Mouse (Mus musculus) liver, postnatal 0 days (tissue): Measurements from ENCODE around the gene Wbp1l. TPM values are rescaled to one million over a fixed set of nuclear protein-coding genes. Genes with fewer than 3 reads are reported as not detected.

Experiments used
- ATAC-seq: fragments of 200-750 bp; cut with Nextera tagmentation; 2 replicates; pipeline ENCODE4 v1.8.0; 2017; ENCODE audit warnings: mild to moderate bottlenecking, moderate library complexity
- DNase-seq: peaks from one replicate; pipeline ENCODE4 v3.0.0-alpha.2; 2016
- H3K27ac ChIP-seq: fragments of 300-500 bp; sonication (generic); 2 replicates; pipeline ENCODE4 v1.5.1; 2014; ENCODE audit warnings: antibody characterized with exemption, moderate library complexity, mild to moderate bottlenecking, low read depth
- H3K27me3 ChIP-seq: fragments of 300-500 bp; sonication (generic); 2 replicates; pipeline ENCODE4 v1.6.1; 2014; ENCODE audit warnings: low read length, control low read depth, mixed read lengths; ENCODE audit not compliant: insufficient read depth
- H3K36me3 ChIP-seq: fragments of 300-500 bp; sonication (generic); replicated peaks from 2 replicates; pipeline ENCODE4 v1.6.1; 2014; ENCODE audit warnings: mild to moderate bottlenecking, control low read depth, low read length, moderate library complexity, mixed read lengths; ENCODE audit not compliant: insufficient read depth
- H3K4me1 ChIP-seq: fragments of 300-500 bp; sonication (generic); 2 replicates; pipeline ENCODE4 v1.6.1; 2014; ENCODE audit warnings: antibody characterized with exemption, mild to moderate bottlenecking, control low read depth; ENCODE audit not compliant: insufficient read depth
- H3K4me2 ChIP-seq: fragments of 300-500 bp; sonication (generic); 2 replicates; pipeline ENCODE4 v1.6.1; 2014; ENCODE audit warnings: low read depth, mild to moderate bottlenecking, low read length, moderate library complexity, mixed read lengths
- H3K4me3 ChIP-seq: fragments of 300-500 bp; sonication (generic); 2 replicates; pipeline ENCODE4 v1.5.1; 2014; ENCODE audit warnings: low read depth, low read length
- H3K9ac ChIP-seq: fragments of 300-500 bp; sonication (generic); replicated peaks from 2 replicates; pipeline ENCODE4 v1.6.1; 2014; ENCODE audit warnings: mild to moderate bottlenecking, moderate library complexity
- H3K9me3 ChIP-seq: fragments of 300-500 bp; sonication (generic); 2 replicates; pipeline ENCODE4 v1.6.1; 2016; ENCODE audit warnings: mild to moderate bottlenecking, control low read depth, low read length, mixed read lengths
- CTCF ChIP-seq: sonication (generic); IDR thresholded peaks from 2 replicates; pipeline ENCODE4 v1.5.1; 2016; ENCODE audit warnings: antibody characterized with exemption, low read depth
- EP300 ChIP-seq: IDR thresholded peaks from 2 replicates; pipeline ENCODE4 v1.6.1; 2016; ENCODE audit warnings: antibody characterized with exemption, low read depth, mild to moderate bottlenecking
- WGBS: fragments of 180-500 bp; shearing (Covaris S2); extraction: QIAGEN DNeasy Blood & Tissue Kit; methylation state at CpG from one replicate; pipeline ENCODE4 v1.1.7; 2014; ENCODE audit not compliant: insufficient replicate concordance; 5-methylcytosine and 5-hydroxymethylcytosine counted together
- polyA plus RNA-seq: library from polyadenylated mRNA; unstranded; fragments of >200 nt; fragmentation: Nextera tagmentation; extraction: Ambion mirVana; gene quantifications from 2 replicates; pipeline ENCODE4 v1.2.1, GENCODE M21; 2015

Gene Wbp1l
- polyA plus RNA-seq, 1 experiment from 2014 or later, result 48.8 TPM

- Histone ChIP-seq H3K9me3 (no peaks in the 10 kb centered on the region), H3K27ac (peak overlapping the region; percentile 49), H3K27me3 (no peaks in the 10 kb centered on the region), H3K4me1 (peaks cover 13% of the 10 kb centered on the region; the same call in 1 of the 2 replicates), H3K4me3 (peak overlapping the region; percentile 70), H3K9ac (peak overlapping the region; percentile 66), H3K36me3 (no peaks in the 10 kb centered on the region), H3K4me2 (peak overlapping the region; percentile 98)
- 0% methylated on average over 17 of the region's 17 CpGs for WGBS
- DNase-seq, result no peak
- TF ChIP-seq EP300 (no peak), CTCF (no peak)
- ATAC-seq, result peak; percentile 6
Measured at GRCm38 (mm10) chr19:46572548-46572947, 26.3 kb upstream of the Wbp1l start.

DNA sequence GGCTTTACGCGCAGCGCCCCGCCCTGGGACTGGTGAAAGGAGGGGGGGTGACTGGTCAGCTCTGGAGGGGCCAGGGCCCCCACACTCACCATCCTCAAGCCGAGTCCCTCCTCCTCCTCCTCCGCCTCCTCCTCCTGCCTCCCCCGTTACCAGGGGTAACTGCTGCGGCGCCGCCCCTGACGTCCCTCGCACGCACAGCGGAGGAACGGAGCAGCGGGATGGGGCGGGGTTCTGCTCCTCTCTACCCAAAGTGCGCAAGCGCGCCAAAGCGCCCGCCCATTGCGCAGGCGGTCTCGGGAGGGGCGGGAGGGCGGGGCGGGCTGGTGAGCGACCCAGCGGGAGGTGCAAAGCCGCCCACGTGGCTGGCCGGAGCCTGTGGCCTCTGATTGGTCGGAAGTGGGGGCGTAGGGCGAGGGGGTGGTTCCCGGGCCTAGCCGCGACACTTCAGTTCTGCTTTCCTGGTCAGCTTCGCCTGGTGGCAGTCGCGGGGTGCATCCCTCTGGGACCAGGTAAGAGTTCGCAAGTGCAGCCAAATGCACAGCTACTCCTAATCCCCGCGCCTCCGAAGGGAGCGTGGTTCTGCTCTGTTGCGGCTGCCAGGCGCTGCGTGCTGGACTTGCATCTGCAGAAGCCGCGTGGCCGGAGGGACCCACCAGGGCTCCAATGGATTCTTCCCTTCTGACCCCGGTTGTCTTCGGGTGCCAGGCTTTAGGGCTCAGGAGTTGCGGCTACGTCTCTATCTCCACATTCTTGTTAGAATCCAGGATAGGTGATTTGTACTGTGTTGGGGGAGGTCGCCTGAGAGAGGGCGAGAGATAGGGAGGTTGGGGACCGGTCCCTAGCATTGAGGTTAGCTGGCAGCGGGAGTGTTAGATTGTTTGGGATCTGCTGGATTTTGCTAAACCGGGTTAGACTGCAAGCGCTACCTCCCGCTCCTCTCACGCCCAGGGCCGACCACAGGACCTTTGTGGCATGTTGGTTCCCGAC is 25.6 kb upstream of the Wbp1l start, which contains the start of the genes Arl3 and Sfxn2:
TSS of gene Arl3 (minus strand) at position 248 of the 987 bp plus-strand sequence.
TSS of gene Sfxn2 (plus strand) at position 415 of the 987 bp plus-strand sequence.
- ATAC-seq (peak; percentile 95), DNase-seq (peak; percentile 98)
- H3K27me3 ChIP-seq, result no peaks in the 10 kb centered on the region
- H3K9ac ChIP-seq, result peak within 1 kb of the TSS; percentile 80
- WGBS, result under 1% methylated on average over 55 of the region's 67 CpGs
- H3K4me3 ChIP-seq, result peak within 1 kb of the TSS; percentile 70
- peak within 1 kb of the TSS; percentile 95 for H3K27ac ChIP-seq
- H3K9me3 ChIP-seq, result no peaks in the 10 kb centered on the region
- peaks cover 13% of the 10 kb centered on the region; the same call in 1 of the 2 replicates for H3K4me1 ChIP-seq
- peak; percentile 53 for TF ChIP-seq CTCF
- TF ChIP-seq EP300, result peak; percentile 51; the same call in 1 of the 2 replicates
- H3K36me3 ChIP-seq, result no peaks in the 10 kb centered on the region
- peak within 1 kb of the TSS; percentile 98 for H3K4me2 ChIP-seq

GRCm38 (mm10) chr19:46573990-46574389 is 24.9 kb upstream of the Wbp1l start:
- peak overlapping the region; percentile 70 for H3K4me3 ChIP-seq
- H3K9me3 ChIP-seq, result no peaks in the 10 kb centered on the region
- ATAC-seq (no peak), DNase-seq (no peak)
- H3K27me3 ChIP-seq, result no peaks in the 10 kb centered on the region
- 29% methylated on average over 6 of the region's 6 CpGs for WGBS
- TF ChIP-seq EP300 (no peak), CTCF (no peak)
- peak overlapping the region; percentile 98 for H3K4me2 ChIP-seq
- peaks cover 18% of the 10 kb centered on the region for H3K4me1 ChIP-seq
- H3K27ac ChIP-seq, result peak overlapping the region; percentile 95
- H3K36me3 ChIP-seq, result no peaks in the 10 kb centered on the region
- peak overlapping the region; percentile 80 for H3K9ac ChIP-seq

DNA sequence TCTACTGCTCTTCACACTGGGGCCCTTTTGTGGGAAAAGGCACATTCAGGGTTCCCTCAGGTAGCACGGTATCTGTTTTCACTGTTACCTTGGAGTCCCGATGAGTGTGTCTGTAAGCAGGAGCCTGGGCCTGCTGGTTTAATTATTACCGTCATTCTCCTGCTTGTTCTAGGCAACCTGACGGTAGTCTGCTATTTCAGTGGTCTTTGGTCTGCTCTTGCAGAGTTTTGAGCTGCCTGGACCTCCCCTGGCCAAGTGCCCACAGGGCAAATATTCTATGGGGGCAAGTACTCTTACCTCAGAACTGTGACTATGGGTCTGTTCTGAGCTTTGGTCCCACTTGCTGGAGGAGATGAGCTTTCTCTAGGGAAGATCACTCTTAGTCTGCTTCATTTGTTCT is 23.7 kb upstream of the Wbp1l start:
- Histone ChIP-seq H3K27me3 (no peaks in the 10 kb centered on the region), H3K9me3 (no peaks in the 10 kb centered on the region), H3K4me2 (peak overlapping the region; percentile 98), H3K36me3 (no peaks in the 10 kb centered on the region), H3K4me3 (peak overlapping the region; percentile 70), H3K4me1 (peaks cover 18% of the 10 kb centered on the region), H3K27ac (peak overlapping the region; percentile 95), H3K9ac (peak overlapping the region; percentile 34; the same call in 1 of the 2 replicates)
- ATAC-seq (peak; percentile 12), DNase-seq (peak; percentile 67)
- 40% methylated on average over 4 of the region's 4 CpGs for WGBS
- no peak for TF ChIP-seq CTCF
- TF ChIP-seq EP300, result no peak

GRCm38 (mm10) chr19:46587823-46588508 is 10.9 kb upstream of the Wbp1l start:
- Histone ChIP-seq H3K4me3 (no peak overlapping the region), H3K9ac (no peak overlapping the region), H3K27ac (no peak overlapping the region), H3K36me3 (peaks cover 28% of the 10 kb centered on the region), H3K9me3 (no peaks in the 10 kb centered on the region), H3K4me2 (no peak overlapping the region), H3K27me3 (no peaks in the 10 kb centered on the region), H3K4me1 (peaks cover 5% of the 10 kb centered on the region; the same call in 1 of the 2 replicates)
- 57% methylated on average over 13 of the region's 13 CpGs for WGBS
- DNase-seq, result peak; percentile 89
- peak; percentile 43 for ATAC-seq
- TF ChIP-seq CTCF (peak; percentile 98), EP300 (no peak)
